Mouse (Mus musculus): ENCODE measurements around the gene Zfp213. TPM values are rescaled to one million over a fixed set of nuclear protein-coding genes. Genes with fewer than 3 reads are reported as not detected.

Zfp213 gene
- polyA plus RNA-seq, 1 experiment from 2014 or later: 24.9 TPM

DNA sequence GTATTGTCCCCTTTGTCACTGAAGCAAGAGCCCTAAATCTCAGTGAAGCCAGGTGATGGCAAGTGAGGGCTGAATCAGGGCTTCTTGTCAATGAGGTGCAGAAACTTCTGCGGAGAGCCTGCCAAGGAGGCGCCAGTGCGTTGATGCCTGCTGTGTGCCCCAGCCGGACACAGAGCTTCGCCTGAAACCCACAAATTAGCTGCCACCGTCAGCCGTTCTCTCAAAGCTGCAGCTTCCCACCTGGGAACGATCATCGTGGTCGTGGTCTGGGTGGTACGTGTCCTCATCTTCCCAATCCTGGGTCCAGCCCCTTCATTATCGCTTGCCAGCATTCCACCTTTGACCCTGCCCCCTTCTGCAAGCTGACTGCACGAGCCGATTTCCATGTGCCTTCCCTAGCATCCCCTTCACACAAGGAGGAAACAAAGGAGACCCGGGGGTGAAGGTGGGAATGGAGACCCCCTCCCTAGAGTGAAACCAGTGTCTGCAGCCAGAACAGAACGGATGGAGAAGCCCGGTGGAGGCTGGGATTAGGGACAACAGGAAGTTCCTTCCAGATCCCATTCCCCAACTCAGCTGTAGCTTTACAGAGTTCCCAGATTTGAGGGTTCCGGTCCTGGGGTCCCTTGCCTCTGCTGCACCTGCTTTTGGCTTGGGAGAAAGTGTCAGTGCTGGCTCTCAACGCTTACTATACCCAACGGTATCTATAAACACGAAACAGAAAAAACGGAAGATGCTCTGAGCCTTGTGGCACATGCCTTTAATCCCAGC is 21.9 kb upstream of the Zfp213 start:
- peak; percentile 85 for ATAC-seq (ENCODE audit: low FRiP score, low TSS enrichment)
- peaks cover 11% of the 10 kb centered on the region for H3K36me3 ChIP-seq (ENCODE audit: control insufficient read depth, insufficient read depth, low read length)
- H3K4me3 ChIP-seq (ENCODE audit: low read length): peak overlapping the region; percentile 81
- H3K27me3 ChIP-seq (ENCODE audit: control insufficient read depth, insufficient read depth, low read length): no peaks in the 10 kb centered on the region
- peaks cover 12% of the 10 kb centered on the region for H3K4me1 ChIP-seq (ENCODE audit: control insufficient read depth, insufficient read depth, low read length)
- H3K9me3 ChIP-seq (ENCODE audit: control insufficient read depth, low read length): no peaks in the 10 kb centered on the region
- peak overlapping the region; percentile 81 for H3K9ac ChIP-seq (ENCODE audit: low read depth, low read length)
- peak overlapping the region; percentile 91 for H3K4me2 ChIP-seq (replicated peaks; ENCODE audit: low read depth, low read length)
- WGBS: under 1% methylated on average over 22 of the region's 22 CpGs
- no peak overlapping the region for H3K27ac ChIP-seq (ENCODE audit: low read depth, low read length)

DNA sequence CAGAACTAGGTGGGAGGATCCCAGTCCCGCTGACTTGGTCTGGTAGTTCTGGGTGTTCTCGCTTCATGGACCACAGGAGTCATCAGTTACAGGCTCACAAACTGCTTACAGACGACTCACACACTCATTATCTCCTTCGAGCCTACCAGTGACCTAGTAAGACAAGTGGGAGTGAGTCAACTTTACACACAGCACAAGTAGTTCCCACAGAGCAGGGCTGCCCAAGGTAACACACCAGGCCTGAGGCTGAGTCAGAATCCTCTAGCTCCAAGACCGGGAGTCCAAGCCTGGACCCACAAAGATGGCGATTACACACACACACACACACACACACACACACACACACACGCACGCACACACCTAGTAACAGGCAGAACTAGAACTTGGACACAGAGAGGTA is 20.7 kb upstream of the Zfp213 start:
- peaks cover 22% of the 10 kb centered on the region for H3K36me3 ChIP-seq (ENCODE audit: control insufficient read depth, insufficient read depth, low read length)
- peaks cover 12% of the 10 kb centered on the region for H3K4me1 ChIP-seq (ENCODE audit: control insufficient read depth, insufficient read depth, low read length)
- no peak overlapping the region for H3K27ac ChIP-seq (ENCODE audit: low read depth, low read length)
- peak overlapping the region; percentile 81; the same call in 1 of the 2 replicates for H3K9ac ChIP-seq (ENCODE audit: low read depth, low read length)
- H3K9me3 ChIP-seq (ENCODE audit: control insufficient read depth, low read length): no peaks in the 10 kb centered on the region
- no peak for ATAC-seq (ENCODE audit: low FRiP score, low TSS enrichment)
- no peaks in the 10 kb centered on the region for H3K27me3 ChIP-seq (ENCODE audit: control insufficient read depth, insufficient read depth, low read length)
- H3K4me3 ChIP-seq (ENCODE audit: low read length): peak overlapping the region; percentile 81
- peak overlapping the region; percentile 91 for H3K4me2 ChIP-seq (replicated peaks; ENCODE audit: low read depth, low read length)
- WGBS: 71% methylated on average over 8 of the region's 8 CpGs

- H3K27me3 ChIP-seq (ENCODE audit: control insufficient read depth, insufficient read depth, low read length): no peaks in the 10 kb centered on the region
- H3K36me3 ChIP-seq (ENCODE audit: control insufficient read depth, insufficient read depth, low read length): peaks cover 53% of the 10 kb centered on the region
- H3K27ac ChIP-seq (ENCODE audit: low read depth, low read length): no peak overlapping the region
- ATAC-seq (ENCODE audit: low FRiP score, low TSS enrichment): 0 out of 2 replicates have a peak, but pooled peaks have one; percentile 22
- H3K4me3 ChIP-seq (ENCODE audit: low read length): no peak overlapping the region
- no peak overlapping the region for H3K4me2 ChIP-seq (replicated peaks; ENCODE audit: low read depth, low read length)
- peaks cover 12% of the 10 kb centered on the region for H3K9me3 ChIP-seq (ENCODE audit: control insufficient read depth, low read length)
- no peak overlapping the region for H3K9ac ChIP-seq (ENCODE audit: low read depth, low read length)
- WGBS: 94% methylated on average over 38 of the region's 38 CpGs
- H3K4me1 ChIP-seq (ENCODE audit: control insufficient read depth, insufficient read depth, low read length): no peaks in the 10 kb centered on the region
These were observed 12.0 kb upstream of the Zfp213 start for GRCm38 (mm10) chr17:23575951-23576552.

- no peak for ATAC-seq (ENCODE audit: low FRiP score, low TSS enrichment)
- no peaks in the 10 kb centered on the region for H3K27me3 ChIP-seq (ENCODE audit: control insufficient read depth, insufficient read depth, low read length)
- no peak overlapping the region for H3K9ac ChIP-seq (ENCODE audit: low read depth, low read length)
- H3K4me2 ChIP-seq (replicated peaks; ENCODE audit: low read depth, low read length): no peak overlapping the region
- H3K36me3 ChIP-seq (ENCODE audit: control insufficient read depth, insufficient read depth, low read length): peaks cover 35% of the 10 kb centered on the region
- H3K9me3 ChIP-seq (ENCODE audit: control insufficient read depth, low read length): peaks cover 12% of the 10 kb centered on the region
- 93% methylated on average over 8 of the region's 8 CpGs for WGBS
- H3K4me3 ChIP-seq (ENCODE audit: low read length): no peak overlapping the region
- H3K4me1 ChIP-seq (ENCODE audit: control insufficient read depth, insufficient read depth, low read length): no peaks in the 10 kb centered on the region
- no peak overlapping the region for H3K27ac ChIP-seq (ENCODE audit: low read depth, low read length)
These were observed 10.1 kb upstream of the Zfp213 start for GRCm38 (mm10) chr17:23574130-23574529.

DNA sequence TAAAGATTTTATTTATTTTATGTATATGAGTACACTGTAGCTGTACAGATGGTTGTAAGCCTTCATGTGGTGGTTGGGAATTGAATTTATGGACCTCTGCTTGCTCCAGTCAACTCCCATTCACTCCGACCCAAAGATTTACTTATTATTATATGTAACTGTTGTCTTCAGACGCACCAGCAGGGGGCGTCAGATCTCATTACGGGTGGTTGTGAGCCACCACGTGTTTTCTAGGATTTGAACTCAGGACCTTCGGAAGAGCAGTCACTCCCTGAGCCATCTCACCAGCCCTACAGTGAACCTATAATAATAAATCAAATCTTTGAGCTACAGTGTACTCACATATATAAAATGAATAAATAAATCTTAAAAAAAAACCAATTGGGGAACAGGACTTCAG is 8.0 kb upstream of the Zfp213 start:
- H3K36me3 ChIP-seq (ENCODE audit: control insufficient read depth, insufficient read depth, low read length): peaks cover 24% of the 10 kb centered on the region
- no peaks in the 10 kb centered on the region for H3K4me1 ChIP-seq (ENCODE audit: control insufficient read depth, insufficient read depth, low read length)
- no peak overlapping the region for H3K4me2 ChIP-seq (replicated peaks; ENCODE audit: low read depth, low read length)
- peaks cover 12% of the 10 kb centered on the region for H3K9me3 ChIP-seq (ENCODE audit: control insufficient read depth, low read length)
- no peak for ATAC-seq (ENCODE audit: low FRiP score, low TSS enrichment)
- no peaks in the 10 kb centered on the region for H3K27me3 ChIP-seq (ENCODE audit: control insufficient read depth, insufficient read depth, low read length)
- H3K27ac ChIP-seq (ENCODE audit: low read depth, low read length): no peak overlapping the region
- no peak overlapping the region for H3K9ac ChIP-seq (ENCODE audit: low read depth, low read length)
- H3K4me3 ChIP-seq (ENCODE audit: low read length): no peak overlapping the region
- WGBS: 80% methylated on average over 6 of the region's 6 CpGs

GRCm38 (mm10) chr17:23571084-23571483 is 7.0 kb upstream of the Zfp213 start:
- Histone ChIP-seq H3K9ac (ENCODE audit: low read depth, low read length) (no peak overlapping the region), H3K27ac (ENCODE audit: low read depth, low read length) (no peak overlapping the region), H3K4me2 (replicated peaks; ENCODE audit: low read depth, low read length) (no peak overlapping the region), H3K4me1 (ENCODE audit: control insufficient read depth, insufficient read depth, low read length) (no peaks in the 10 kb centered on the region), H3K27me3 (ENCODE audit: control insufficient read depth, insufficient read depth, low read length) (no peaks in the 10 kb centered on the region), H3K36me3 (ENCODE audit: control insufficient read depth, insufficient read depth, low read length) (peaks cover 14% of the 10 kb centered on the region), H3K4me3 (ENCODE audit: low read length) (no peak overlapping the region), H3K9me3 (ENCODE audit: control insufficient read depth, low read length) (peaks cover 5% of the 10 kb centered on the region)
- no peak for ATAC-seq (ENCODE audit: low FRiP score, low TSS enrichment)
- WGBS: 19% methylated on average over 5 of the region's 5 CpGs

DNA sequence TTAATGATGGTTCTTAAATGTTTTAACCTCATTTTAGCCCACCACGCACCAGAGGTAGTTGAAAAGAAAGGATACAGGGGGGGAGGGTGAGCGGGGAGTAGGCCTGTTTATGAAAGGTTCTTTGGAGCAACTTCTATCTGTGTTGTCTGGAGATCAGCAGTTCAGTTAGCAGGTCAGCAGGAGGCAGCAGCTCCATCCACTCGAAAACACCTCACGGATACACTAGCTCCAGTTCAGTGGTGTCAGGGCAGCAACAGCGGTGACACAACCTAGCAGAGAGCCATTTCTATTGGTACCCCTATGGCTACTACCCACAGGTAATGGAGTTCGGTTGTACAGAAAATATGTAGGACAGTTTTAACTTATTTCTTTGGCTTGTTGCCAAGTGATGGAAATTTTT is 6.0 kb upstream of the Zfp213 start:
- Histone ChIP-seq H3K4me2 (replicated peaks; ENCODE audit: low read depth, low read length) (no peak overlapping the region), H3K36me3 (ENCODE audit: control insufficient read depth, insufficient read depth, low read length) (peaks cover 5% of the 10 kb centered on the region; the same call in 1 of the 2 replicates), H3K4me1 (ENCODE audit: control insufficient read depth, insufficient read depth, low read length) (peaks cover 2% of the 10 kb centered on the region), H3K27ac (ENCODE audit: low read depth, low read length) (no peak overlapping the region), H3K27me3 (ENCODE audit: control insufficient read depth, insufficient read depth, low read length) (no peaks in the 10 kb centered on the region), H3K9me3 (ENCODE audit: control insufficient read depth, low read length) (no peaks in the 10 kb centered on the region), H3K4me3 (ENCODE audit: low read length) (no peak overlapping the region), H3K9ac (ENCODE audit: low read depth, low read length) (no peak overlapping the region)
- 43% methylated on average over 6 of the region's 6 CpGs for WGBS
- peak; percentile 63 for ATAC-seq (ENCODE audit: low FRiP score, low TSS enrichment)

GRCm38 (mm10) chr17:23568370-23568769 is 4.3 kb upstream of the Zfp213 start:
- 40% methylated on average over 5 of the region's 5 CpGs for WGBS
- no peak overlapping the region for H3K27ac ChIP-seq (ENCODE audit: low read depth, low read length)
- H3K4me3 ChIP-seq (ENCODE audit: low read length): no peak overlapping the region
- no peak for ATAC-seq (ENCODE audit: low FRiP score, low TSS enrichment)
- no peaks in the 10 kb centered on the region for H3K27me3 ChIP-seq (ENCODE audit: control insufficient read depth, insufficient read depth, low read length)
- no peak overlapping the region for H3K4me2 ChIP-seq (replicated peaks; ENCODE audit: low read depth, low read length)
- no peaks in the 10 kb centered on the region for H3K36me3 ChIP-seq (ENCODE audit: control insufficient read depth, insufficient read depth, low read length)
- H3K9ac ChIP-seq (ENCODE audit: low read depth, low read length): no peak overlapping the region
- H3K4me1 ChIP-seq (ENCODE audit: control insufficient read depth, insufficient read depth, low read length): peaks cover 6% of the 10 kb centered on the region
- no peaks in the 10 kb centered on the region for H3K9me3 ChIP-seq (ENCODE audit: control insufficient read depth, low read length)

DNA sequence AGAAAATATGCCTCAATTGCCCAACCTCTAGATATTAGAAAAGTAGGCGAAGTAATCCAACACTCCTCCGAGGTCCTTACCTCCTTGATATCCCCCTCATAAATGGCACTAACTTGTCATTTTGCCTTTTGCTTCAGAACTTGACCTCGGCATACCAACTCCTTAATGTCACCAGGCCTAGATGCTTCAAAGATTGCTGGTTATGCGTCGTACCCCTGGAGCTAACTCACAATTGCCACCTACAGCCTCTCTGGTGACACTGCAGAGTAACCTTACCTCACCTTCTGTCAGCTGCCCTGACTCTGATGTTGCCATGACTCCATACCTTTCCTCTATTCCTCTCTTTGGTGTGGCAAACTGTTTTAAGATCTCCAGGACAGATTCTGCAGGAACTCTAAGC is 2.7 kb upstream of the Zfp213 start:
- no peak for ATAC-seq (ENCODE audit: low FRiP score, low TSS enrichment)
- 53% methylated on average over 5 of the region's 5 CpGs for WGBS
- Histone ChIP-seq H3K9ac (ENCODE audit: low read depth, low read length) (no peak overlapping the region), H3K4me2 (replicated peaks; ENCODE audit: low read depth, low read length) (no peak overlapping the region), H3K4me1 (ENCODE audit: control insufficient read depth, insufficient read depth, low read length) (peaks cover 9% of the 10 kb centered on the region), H3K36me3 (ENCODE audit: control insufficient read depth, insufficient read depth, low read length) (no peaks in the 10 kb centered on the region), H3K27ac (ENCODE audit: low read depth, low read length) (no peak overlapping the region), H3K27me3 (ENCODE audit: control insufficient read depth, insufficient read depth, low read length) (no peaks in the 10 kb centered on the region), H3K4me3 (ENCODE audit: low read length) (no peak overlapping the region), H3K9me3 (ENCODE audit: control insufficient read depth, low read length) (no peaks in the 10 kb centered on the region)

Measured in kidney, embryonic 14.5 days (tissue).